Mouse (Mus musculus) kidney, adult 18-20 months (tissue): ENCODE results near the gene Spats1.

Experiments
- DNase-seq: peaks from one replicate; pipeline ENCODE4 v3.0.0; 2021

Spats1 gene

GRCm38 (mm10) chr17:45474669-45475465 is at the start of gene Spats1:
Gene Spats1, minus strand, starts transcription at chr17:45475415.
- DNase-seq: peak; percentile 43

- DNase-seq: no peak
Measured at GRCm38 (mm10) chr17:45524961-45525360, 49.7 kb upstream of the Spats1 start.

- no peak for DNase-seq
Measured at GRCm38 (mm10) chr17:45523263-45523662, 48.0 kb upstream of the Spats1 start, which contains the start of gene Tcte1. Gene Tcte1, plus strand, starts transcription at chr17:45523434.

GRCm38 (mm10) chr17:45520136-45520535 is 44.9 kb upstream of the Spats1 start:
- DNase-seq: no peak

- no peak for DNase-seq
Measured at GRCm38 (mm10) chr17:45518766-45519475, 43.7 kb upstream of the Spats1 start.

GRCm38 (mm10) chr17:45517549-45518215 is 42.5 kb upstream of the Spats1 start:
- DNase-seq: no peak

- DNase-seq: no peak
Measured at GRCm38 (mm10) chr17:45517135-45517534, 41.9 kb upstream of the Spats1 start.

GRCm38 (mm10) chr17:45516488-45516887 is 41.3 kb upstream of the Spats1 start:
- peak; percentile 85 for DNase-seq

- no peak for DNase-seq
Measured at GRCm38 (mm10) chr17:45515806-45516205, 40.6 kb upstream of the Spats1 start.

- no peak for DNase-seq
Measured at GRCm38 (mm10) chr17:45515204-45515726, 40.0 kb upstream of the Spats1 start.

- no peak for DNase-seq
Measured at GRCm38 (mm10) chr17:45511757-45512156, 36.5 kb upstream of the Spats1 start.

GRCm38 (mm10) chr17:45510871-45511270 is 35.7 kb upstream of the Spats1 start:
- no peak for DNase-seq

GRCm38 (mm10) chr17:45506700-45507189 is 31.5 kb upstream of the Spats1 start, which contains the start of gene Aars2:
Gene Aars2, plus strand, starts transcription at chr17:45506841.
- DNase-seq: peak; percentile 98

GRCm38 (mm10) chr17:45505941-45506465 is 30.8 kb upstream of the Spats1 start:
- DNase-seq: no peak

- DNase-seq: no peak
Measured at GRCm38 (mm10) chr17:45503301-45503973, 28.2 kb upstream of the Spats1 start.

- DNase-seq: no peak
Measured at GRCm38 (mm10) chr17:45502324-45502723, 27.1 kb upstream of the Spats1 start.

GRCm38 (mm10) chr17:45500981-45501380 is 25.8 kb upstream of the Spats1 start:
- DNase-seq: no peak

- no peak for DNase-seq
Measured at GRCm38 (mm10) chr17:45499516-45499915, 24.3 kb upstream of the Spats1 start.

- no peak for DNase-seq
Measured at GRCm38 (mm10) chr17:45498397-45498796, 23.2 kb upstream of the Spats1 start.

- no peak for DNase-seq
Measured at GRCm38 (mm10) chr17:45495398-45495797, 20.2 kb upstream of the Spats1 start.

GRCm38 (mm10) chr17:45490532-45491154 is 15.4 kb upstream of the Spats1 start:
- DNase-seq: no peak

GRCm38 (mm10) chr17:45489736-45490135 is 14.5 kb upstream of the Spats1 start:
- DNase-seq: no peak
